Mouse (Mus musculus) CD4-positive naive resting alpha-beta T cell, adult 76 days (primary cell): Measurements from ENCODE around the gene Asb7. TPM values are rescaled to one million over a fixed set of nuclear protein-coding genes. Genes with fewer than 3 reads are reported as not detected.

Experiments used
- total RNA-seq: library from RNA; stranded (reverse); gene quantifications from one replicate; pipeline ENCODE4 v1.2.4, GENCODE M21; 2023

Asb7 gene
- 12.8 TPM for total RNA-seq

DNA sequence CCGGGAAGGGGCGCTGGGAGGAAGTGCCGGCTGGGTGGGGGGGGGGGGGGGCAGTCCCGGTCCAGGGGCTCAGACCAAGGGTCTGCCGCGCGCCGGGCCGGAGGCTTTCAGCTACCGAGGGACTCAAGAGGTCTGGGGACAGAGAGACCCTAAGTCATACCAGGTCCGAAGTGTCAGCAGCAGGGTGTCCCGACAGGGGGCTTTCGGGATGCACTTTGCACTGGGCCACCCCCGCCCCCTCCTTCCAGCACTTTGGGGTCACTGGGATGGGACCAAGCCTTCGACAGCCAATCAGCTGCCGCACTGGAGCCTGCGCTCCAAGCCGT, at the start of gene Asb7:
TSS of gene Asb7 (minus strand) at position 303 of the 326 bp plus-strand sequence.

DNA sequence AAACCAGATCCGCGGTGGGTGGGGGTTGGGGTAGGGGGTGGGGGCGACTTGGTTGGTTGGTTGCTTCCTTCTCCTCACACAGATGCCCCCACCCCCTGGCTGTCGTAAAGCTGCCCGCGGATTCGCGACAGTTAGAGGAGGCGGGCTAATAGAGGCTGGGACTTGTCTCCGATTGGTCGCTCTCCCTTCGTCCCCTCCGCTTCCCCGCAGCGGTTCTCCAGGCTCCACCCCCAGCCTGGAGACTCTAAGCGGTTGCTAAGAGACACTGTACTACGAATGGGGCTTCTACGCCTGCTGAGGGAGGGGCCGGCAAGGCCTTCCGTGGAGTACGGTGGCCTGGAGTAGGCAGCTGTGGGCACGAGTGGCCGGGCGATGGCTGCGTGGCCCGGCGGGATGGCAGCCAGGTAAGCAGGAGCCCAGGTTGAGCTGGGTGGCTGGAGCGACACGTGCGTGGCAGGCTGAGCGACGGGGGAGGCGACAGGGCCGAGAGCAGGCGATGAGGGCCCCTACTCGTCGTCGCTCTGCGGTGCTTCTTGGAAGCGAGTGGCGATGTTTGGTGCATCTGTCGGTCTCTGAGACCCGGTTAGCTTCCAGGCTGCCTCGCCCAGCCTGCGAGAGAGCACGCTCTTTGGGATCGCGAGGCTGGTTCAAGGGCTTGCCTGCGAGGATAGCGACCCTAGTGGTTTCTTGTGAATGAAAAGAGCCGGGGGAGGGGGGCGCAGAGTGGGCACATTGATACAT, 394 bp upstream of the Asb7 start, which contains the start of gene Lins1:
TSS of gene Lins1 (plus strand) at position 270 of the 741 bp plus-strand sequence.

Other genes starting within 250 kb of the Asb7 start
- 7.8 TPM for gene Lins1, start 293 bp upstream of the Asb7 start, total RNA-seq
- not detected for gene Cers3, start 53.9 kb upstream of the Asb7 start, total RNA-seq
- gene Adamts17, start 150.1 kb upstream of the Asb7 start, total RNA-seq: 3.7 TPM